Mouse (Mus musculus) forebrain, embryonic 15.5 days (tissue): ENCODE measurements around the gene Cenpu. TPM values are rescaled to one million over a fixed set of nuclear protein-coding genes. Genes with fewer than 3 reads are reported as not detected.
"Not testable (repeated sequence)": the region's sequence is repeated elsewhere in the genome, so short reads cannot be mapped to it uniquely, and the experiment has no call there.

ENCODE experiments used
- ATAC-seq: fragments of 200-750 bp; cut with Nextera tagmentation; replicated peaks from 2 replicates; pipeline ENCODE4 v1.8.0; 2017; ENCODE audit warnings: mild to moderate bottlenecking, moderate TSS enrichment, moderate library complexity
- H3K27ac ChIP-seq: fragments of 300-500 bp; sonication (generic); replicated peaks from 2 replicates; pipeline ENCODE4 v1.5.1; 2015; ENCODE audit warnings: mild to moderate bottlenecking, inconsistent platforms
- H3K27me3 ChIP-seq: fragments of 300-500 bp; sonication (generic); 2 replicates; pipeline ENCODE4 v1.6.1; 2015; ENCODE audit warnings: inconsistent platforms
- H3K36me3 ChIP-seq: fragments of 300-500 bp; sonication (generic); 2 replicates; pipeline ENCODE4 v1.6.1; 2015; ENCODE audit warnings: mild to moderate bottlenecking, inconsistent platforms
- H3K4me1 ChIP-seq: fragments of 300-500 bp; sonication (generic); 2 replicates; pipeline ENCODE4 v1.6.1; 2015; ENCODE audit warnings: inconsistent platforms
- H3K4me2 ChIP-seq: fragments of 300-500 bp; sonication (generic); replicated peaks from 2 replicates; pipeline ENCODE4 v1.6.1; 2015; ENCODE audit warnings: mild to moderate bottlenecking, inconsistent platforms
- H3K4me3 ChIP-seq: fragments of 300-500 bp; sonication (generic); 2 replicates; pipeline ENCODE4 v1.5.1; 2015; ENCODE audit warnings: mild to moderate bottlenecking, inconsistent platforms
- H3K9ac ChIP-seq: fragments of 300-500 bp; sonication (generic); replicated peaks from 2 replicates; pipeline ENCODE4 v1.6.1; 2015; ENCODE audit warnings: mild to moderate bottlenecking, inconsistent platforms
- H3K9me3 ChIP-seq: fragments of 300-500 bp; sonication (generic); 2 replicates; pipeline ENCODE4 v1.6.1; 2016; ENCODE audit warnings: inconsistent platforms
- WGBS: fragments of 180-500 bp; shearing (Covaris S2); methylation state at CpG from one replicate; pipeline ENCODE4 v1.1.7; 2015; ENCODE audit warnings: mixed read lengths; 5-methylcytosine and 5-hydroxymethylcytosine counted together
- polyA plus RNA-seq: library from polyadenylated mRNA; unstranded; fragments of >200 nt; fragmentation: Nextera tagmentation; extraction: Ambion mirVana; gene quantifications from 2 replicates; pipeline ENCODE4 v1.2.1, GENCODE M21; 2015

Gene Cenpu
- polyA plus RNA-seq, 1 experiment from 2014 or later: 10.6 TPM

GRCm38 (mm10) chr8:46559428-46559827 lies 7.6 kb downstream of the Cenpu start:
- no peak overlapping the region for H3K27ac ChIP-seq
- H3K9me3 ChIP-seq: no peaks in the 10 kb centered on the region
- H3K36me3 ChIP-seq: peaks cover 8% of the 10 kb centered on the region; the same call in 1 of the 2 replicates
- ATAC-seq: no peak
- H3K4me2 ChIP-seq: no peak overlapping the region
- H3K4me3 ChIP-seq: no peak overlapping the region
- H3K4me1 ChIP-seq: no peaks in the 10 kb centered on the region
- 78% methylated on average over 6 of the region's 6 CpGs for WGBS
- no peak overlapping the region for H3K9ac ChIP-seq
- no peaks in the 10 kb centered on the region for H3K27me3 ChIP-seq

DNA sequence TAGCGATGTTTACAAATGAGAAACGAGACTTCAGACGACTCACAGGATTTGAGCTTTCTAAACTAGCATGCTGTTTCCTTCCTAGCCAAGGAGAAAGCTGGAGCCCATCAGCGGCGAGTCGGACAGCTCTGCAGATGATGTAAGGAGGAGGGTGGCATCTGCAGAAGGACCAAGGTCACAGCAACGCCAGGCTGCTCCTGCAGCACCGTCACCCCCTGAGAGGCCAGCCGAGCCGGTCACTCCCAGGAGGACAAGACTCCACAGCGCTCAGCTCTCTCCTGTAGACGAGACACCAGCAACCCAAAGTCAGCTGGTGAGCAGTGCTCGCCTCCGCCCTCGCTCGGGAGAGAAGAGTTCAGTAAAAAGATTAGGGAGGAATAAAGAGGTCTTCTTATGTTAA lies 10.5 kb downstream of the Cenpu start:
- ATAC-seq: no peak
- WGBS: 92% methylated on average over 16 of the region's 16 CpGs
- no peaks in the 10 kb centered on the region for H3K9me3 ChIP-seq

DNA sequence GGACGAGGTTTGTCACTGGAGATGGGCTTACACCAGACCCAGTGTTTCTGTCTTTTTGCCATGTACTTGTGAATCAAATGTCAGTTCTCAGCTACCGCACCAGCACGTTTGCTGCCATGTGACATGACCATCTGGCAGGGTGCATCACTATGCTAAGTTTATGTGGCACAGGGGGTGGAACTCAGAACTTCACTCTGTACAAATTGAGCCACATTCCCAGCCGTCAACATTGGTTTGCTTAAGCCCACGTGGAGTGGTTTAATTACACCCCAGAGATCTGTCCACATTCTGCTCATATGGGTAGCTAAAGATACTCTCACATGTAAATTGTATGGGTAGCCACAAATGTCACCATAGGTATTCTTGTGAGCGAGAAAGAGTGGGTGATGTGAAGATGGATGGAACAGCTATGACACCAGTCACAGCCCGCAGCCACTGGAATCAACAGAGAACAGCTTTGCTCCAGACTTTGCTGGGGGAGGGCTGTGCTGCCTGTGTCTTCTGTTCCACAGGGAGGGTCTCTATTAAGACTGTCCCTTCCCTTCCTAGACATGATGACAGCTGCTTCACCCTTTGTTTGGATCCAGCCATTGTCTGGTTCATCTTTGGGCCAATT lies 15.2 kb downstream of the Cenpu start:
- 73% methylated on average over 7 of the region's 7 CpGs for WGBS
- H3K36me3 ChIP-seq: peaks cover 6% of the 10 kb centered on the region; the same call in 1 of the 2 replicates
- H3K9me3 ChIP-seq: no peaks in the 10 kb centered on the region
- no peak overlapping the region for H3K27ac ChIP-seq
- ATAC-seq: no peak; the same call in 1 of the 2 replicates
- H3K9ac ChIP-seq: no peak overlapping the region
- H3K4me3 ChIP-seq: no peak overlapping the region
- H3K27me3 ChIP-seq: no peaks in the 10 kb centered on the region
- no peaks in the 10 kb centered on the region for H3K4me1 ChIP-seq
- H3K4me2 ChIP-seq: no peak overlapping the region

More for the DNA sequence above, 10.5 kb downstream of the Cenpu start:
- no peak overlapping the region for H3K4me2 ChIP-seq
- no peak overlapping the region for H3K9ac ChIP-seq
- H3K4me1 ChIP-seq: no peaks in the 10 kb centered on the region
- H3K27me3 ChIP-seq: no peaks in the 10 kb centered on the region
- no peak overlapping the region for H3K4me3 ChIP-seq
- H3K36me3 ChIP-seq: peaks cover 6% of the 10 kb centered on the region; the same call in 1 of the 2 replicates
- H3K27ac ChIP-seq: no peak overlapping the region

- ATAC-seq: no peak
- H3K4me2 ChIP-seq: no peak overlapping the region
- no peaks in the 10 kb centered on the region for H3K9me3 ChIP-seq
- no peak overlapping the region for H3K27ac ChIP-seq
- no peaks in the 10 kb centered on the region for H3K27me3 ChIP-seq
- WGBS: 85% methylated on average over 8 of the region's 8 CpGs
- H3K4me3 ChIP-seq: no peak overlapping the region
- no peak overlapping the region for H3K9ac ChIP-seq
- no peaks in the 10 kb centered on the region for H3K4me1 ChIP-seq
- peaks cover 6% of the 10 kb centered on the region; the same call in 1 of the 2 replicates for H3K36me3 ChIP-seq
Measured at GRCm38 (mm10) chr8:46567946-46568345, 16.1 kb downstream of the Cenpu start.

GRCm38 (mm10) chr8:46568942-46569341 lies 17.1 kb downstream of the Cenpu start:
- WGBS: 79% methylated on average over 2 of the region's 2 CpGs
- Histone ChIP-seq H3K27ac (no peak overlapping the region), H3K4me2 (no peak overlapping the region), H3K9ac (no peak overlapping the region), H3K27me3 (no peaks in the 10 kb centered on the region), H3K4me3 (no peak overlapping the region), H3K36me3 (no peaks in the 10 kb centered on the region), H3K9me3 (no peaks in the 10 kb centered on the region), H3K4me1 (no peaks in the 10 kb centered on the region)
- no peak for ATAC-seq

DNA sequence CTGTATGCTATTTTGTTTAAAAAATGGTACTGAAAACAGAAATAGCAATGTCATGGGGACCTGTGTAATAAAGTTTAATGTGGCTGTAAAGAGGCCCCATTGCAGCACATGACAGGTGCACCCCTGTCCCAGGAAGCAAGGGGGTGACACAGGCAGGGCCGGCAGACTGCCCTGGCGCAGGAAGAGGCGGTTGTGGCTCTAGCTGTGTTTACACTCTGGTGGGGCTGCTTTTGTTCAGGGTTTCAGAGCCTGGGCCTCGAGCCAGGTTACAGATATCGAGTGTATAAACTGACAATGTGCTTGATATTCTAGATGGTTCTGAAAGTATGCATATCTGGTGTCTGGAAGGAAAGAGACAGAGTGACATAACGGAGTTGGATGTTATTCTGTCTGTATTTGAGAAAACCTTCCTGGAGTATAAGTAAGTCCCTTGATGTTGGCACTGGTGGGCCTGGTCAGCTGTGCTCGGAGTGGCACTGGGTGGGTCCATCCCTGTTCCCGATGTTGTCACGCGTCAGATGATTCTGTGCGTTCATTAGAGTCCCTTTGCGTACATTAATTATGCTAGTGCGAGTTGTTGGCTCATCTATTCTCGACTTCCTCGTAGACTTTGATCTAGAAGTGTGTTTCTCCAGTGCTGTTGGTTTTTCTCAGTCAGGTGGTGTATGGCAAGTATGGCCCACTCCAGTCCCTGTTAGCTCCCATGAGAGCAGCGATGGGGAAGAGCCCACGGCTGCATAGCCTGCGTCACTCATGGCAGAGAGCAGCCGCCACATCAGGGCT lies 18.0 kb downstream of the Cenpu start:
- WGBS: 89% methylated on average over 19 of the region's 19 CpGs
- H3K4me1 ChIP-seq: no peaks in the 10 kb centered on the region
- H3K27ac ChIP-seq: no peak overlapping the region
- no peaks in the 10 kb centered on the region for H3K27me3 ChIP-seq
- no peaks in the 10 kb centered on the region for H3K36me3 ChIP-seq
- no peaks in the 10 kb centered on the region for H3K9me3 ChIP-seq
- no peak for ATAC-seq
- H3K9ac ChIP-seq: no peak overlapping the region
- no peak overlapping the region for H3K4me2 ChIP-seq
- H3K4me3 ChIP-seq: no peak overlapping the region

- Histone ChIP-seq H3K4me1 (no peaks in the 10 kb centered on the region), H3K27ac (no peak overlapping the region), H3K36me3 (0 out of 2 replicates have a peak, but pooled peaks cover 2% of the 10 kb centered on the region), H3K9me3 (no peaks in the 10 kb centered on the region), H3K4me3 (no peak overlapping the region), H3K4me2 (no peak overlapping the region), H3K9ac (no peak overlapping the region), H3K27me3 (no peaks in the 10 kb centered on the region)
- 93% methylated on average over 11 of the region's 14 CpGs for WGBS
- ATAC-seq: no peak
Measured at GRCm38 (mm10) chr8:46570673-46571072, 18.8 kb downstream of the Cenpu start.

DNA sequence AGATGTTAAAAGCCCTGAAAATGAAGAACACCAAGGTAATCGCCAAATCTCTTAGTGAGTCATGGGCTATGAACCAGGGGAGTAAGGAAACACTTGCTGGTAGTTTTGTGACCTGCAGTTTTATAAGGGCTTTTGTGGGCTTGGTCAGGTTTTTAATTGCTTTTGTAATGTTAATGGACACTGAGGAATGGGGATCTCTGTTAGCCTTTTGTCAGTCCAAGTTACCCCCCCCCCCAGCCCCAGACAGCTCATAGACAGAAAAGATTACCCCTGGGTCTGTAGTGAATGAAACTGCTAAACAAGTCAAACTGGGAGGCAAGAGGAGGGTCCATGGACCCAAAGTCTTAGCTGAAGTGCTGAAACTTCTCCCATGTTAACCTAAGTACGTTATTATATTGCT lies 21.6 kb downstream of the Cenpu start:
- Histone ChIP-seq H3K4me1 (no peaks in the 10 kb centered on the region), H3K4me3 (no peak overlapping the region), H3K27ac (no peak overlapping the region), H3K9ac (no peak overlapping the region), H3K27me3 (no peaks in the 10 kb centered on the region), H3K4me2 (no peak overlapping the region), H3K36me3 (peaks cover 22% of the 10 kb centered on the region), H3K9me3 (no peaks in the 10 kb centered on the region)
- 89% methylated on average over 2 of the region's 2 CpGs for WGBS
- no peak for ATAC-seq

GRCm38 (mm10) chr8:46573964-46574363 lies 22.1 kb downstream of the Cenpu start:
- H3K36me3 ChIP-seq: peaks cover 27% of the 10 kb centered on the region
- H3K4me1 ChIP-seq: no peaks in the 10 kb centered on the region
- H3K27me3 ChIP-seq: no peaks in the 10 kb centered on the region
- no peak overlapping the region for H3K27ac ChIP-seq
- H3K9ac ChIP-seq: no peak overlapping the region
- no peak overlapping the region for H3K4me2 ChIP-seq
- ATAC-seq: no peak
- no peaks in the 10 kb centered on the region for H3K9me3 ChIP-seq
- H3K4me3 ChIP-seq: no peak overlapping the region
- 90% methylated on average over 2 of the region's 2 CpGs for WGBS

DNA sequence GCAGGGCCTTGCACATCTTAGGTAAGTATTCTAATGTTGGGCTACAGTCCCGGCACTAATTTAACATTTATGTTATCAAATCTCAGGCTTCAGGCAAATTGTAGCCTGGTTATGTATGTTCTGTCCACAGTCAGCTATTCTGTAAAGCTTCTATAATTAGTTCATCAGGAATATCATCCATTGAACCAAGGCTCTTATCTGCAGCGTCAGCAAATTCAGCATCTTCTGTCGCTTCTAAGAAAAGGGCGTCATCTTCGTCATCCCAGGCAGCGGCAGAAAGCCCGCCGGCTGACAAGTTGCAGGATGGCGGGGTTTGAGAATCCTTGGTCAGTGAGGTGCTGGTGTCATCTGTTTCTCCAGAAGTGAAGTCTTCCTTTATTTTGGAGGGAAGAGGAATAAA lies 27.0 kb downstream of the Cenpu start:
- Histone ChIP-seq H3K36me3 (peaks cover 37% of the 10 kb centered on the region), H3K27ac (no peak overlapping the region), H3K4me1 (no peaks in the 10 kb centered on the region), H3K27me3 (no peaks in the 10 kb centered on the region), H3K4me3 (no peak overlapping the region), H3K9ac (no peak overlapping the region), H3K9me3 (no peaks in the 10 kb centered on the region), H3K4me2 (no peak overlapping the region)
- WGBS: 94% methylated on average over 9 of the region's 9 CpGs
- ATAC-seq: no peak

- H3K27me3 ChIP-seq, H3K4me1 ChIP-seq, H3K27ac ChIP-seq, ATAC-seq, H3K9me3 ChIP-seq, H3K4me3 ChIP-seq, H3K9ac ChIP-seq, H3K4me2 ChIP-seq, H3K36me3 ChIP-seq: not testable (repeated sequence)
- 50% methylated on average over 4 of the region's 4 CpGs for WGBS
Measured at GRCm38 (mm10) chr8:46584328-46584727, 32.5 kb downstream of the Cenpu start.

DNA sequence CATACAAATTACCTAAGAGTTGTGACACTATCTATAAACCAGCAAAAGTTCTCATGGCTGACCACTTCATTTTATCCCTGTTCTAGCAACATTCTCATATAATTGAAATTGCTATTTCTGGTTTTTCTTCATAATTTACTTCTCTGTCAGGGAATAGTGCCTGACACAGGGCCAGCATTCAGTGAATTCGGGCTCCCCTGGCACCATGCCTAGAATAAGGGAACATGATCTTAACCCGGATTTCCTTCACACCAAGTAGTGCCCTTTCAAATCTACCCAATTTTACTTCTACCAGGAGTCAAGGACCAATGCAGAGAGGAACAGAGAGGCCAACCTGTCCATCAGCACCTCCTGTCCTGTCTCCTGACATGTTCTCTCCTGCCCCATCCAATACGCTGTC lies 33.7 kb downstream of the Cenpu start:
- Histone ChIP-seq H3K9me3 (no peaks in the 10 kb centered on the region), H3K4me2 (no peak overlapping the region), H3K4me3 (no peak overlapping the region), H3K36me3 (peaks cover 5% of the 10 kb centered on the region; the same call in 1 of the 2 replicates), H3K27ac (no peak overlapping the region), H3K27me3 (no peaks in the 10 kb centered on the region), H3K9ac (no peak overlapping the region), H3K4me1 (no peaks in the 10 kb centered on the region)
- 76% methylated on average over 3 of the region's 3 CpGs for WGBS
- ATAC-seq: no peak
